In genomic region chr3:51708746-51709411, GRCm38 (mm10) we compare ENCODE assay signal across 8 mouse cellular contexts. TPM values are rescaled to one million over a fixed set of nuclear protein-coding genes. Genes with fewer than 3 reads are reported as not detected.
DNase-seq lines count a peak whose midpoint lies in the region; ATAC-seq and TF ChIP-seq lines count a peak whose summit lies in the region.

No protein-coding gene starts in this region.

- H3K9me3 ChIP-seq in forebrain, embryonic 12.5 days, result no peaks in the 10 kb centered on the region
- no peaks in the 10 kb centered on the region for H3K9me3 ChIP-seq in heart, embryonic 15.5 days (replicated peaks)
- H3K9me3 ChIP-seq in liver, embryonic 15.5 days (replicated peaks), result no peaks in the 10 kb centered on the region
- H3K9me3 ChIP-seq in neural tube, embryonic 14.5 days (ENCODE audit: control insufficient read depth, low read length), result no peaks in the 10 kb centered on the region

- H3K4me3 ChIP-seq in bone marrow macrophage, adult 2 months (ENCODE audit: insufficient read depth, low read length), result peak overlapping the region; percentile 64
- no peak overlapping the region for H3K4me3 ChIP-seq in forebrain, embryonic 12.5 days (replicated peaks)
- H3K4me3 ChIP-seq in heart, embryonic 15.5 days, result peak overlapping the region; percentile 46
- peak overlapping the region; percentile 10; the same call in 1 of the 2 replicates for H3K4me3 ChIP-seq in liver, embryonic 15.5 days (replicated peaks)
- H3K4me3 ChIP-seq in neural tube, embryonic 14.5 days (ENCODE audit: low read depth, low read length), result no peak overlapping the region

- H3K27me3 ChIP-seq in forebrain, embryonic 12.5 days, result no peaks in the 10 kb centered on the region
- no peaks in the 10 kb centered on the region for H3K27me3 ChIP-seq in heart, embryonic 15.5 days
- no peaks in the 10 kb centered on the region for H3K27me3 ChIP-seq in liver, embryonic 15.5 days
- H3K27me3 ChIP-seq in neural tube, embryonic 14.5 days (ENCODE audit: control insufficient read depth, insufficient read depth, low read length), result no peaks in the 10 kb centered on the region

- peaks cover 26% of the 10 kb centered on the region for H3K4me1 ChIP-seq in bone marrow macrophage, adult 2 months (ENCODE audit: control insufficient read depth, insufficient read depth, low read length)
- H3K4me1 ChIP-seq in forebrain, embryonic 12.5 days, result peaks cover 19% of the 10 kb centered on the region
- H3K4me1 ChIP-seq in heart, embryonic 15.5 days (replicated peaks), result peaks cover 43% of the 10 kb centered on the region
- H3K4me1 ChIP-seq in liver, embryonic 15.5 days (replicated peaks), result peaks cover 41% of the 10 kb centered on the region
- peaks cover 7% of the 10 kb centered on the region; the same call in 1 of the 2 replicates for H3K4me1 ChIP-seq in neural tube, embryonic 14.5 days (ENCODE audit: control insufficient read depth, insufficient read depth, low read length)

- TF ChIP-seq CTCF in bone marrow macrophage, adult 2 months (IDR thresholded peaks at IDR 0.05; ENCODE audit: low read depth, low read length), result no peak

- H3K9ac ChIP-seq in forebrain, embryonic 12.5 days, result no peak overlapping the region
- H3K9ac ChIP-seq in heart, embryonic 15.5 days, result peak overlapping the region; percentile 46
- no peak overlapping the region for H3K9ac ChIP-seq in liver, embryonic 15.5 days
- H3K9ac ChIP-seq in neural tube, embryonic 14.5 days (replicated peaks; ENCODE audit: low read depth, low read length), result no peak overlapping the region

- WGBS in forebrain, embryonic 12.5 days, result 85% methylated on average over 21 of the region's 21 CpGs
- 17% methylated on average over 21 of the region's 21 CpGs for WGBS in heart, embryonic 15.5 days
- WGBS in liver, embryonic 15.5 days (ENCODE audit: insufficient replicate concordance), result 62% methylated on average over 21 of the region's 21 CpGs
- 63% methylated on average over 21 of the region's 21 CpGs for WGBS in neural tube, embryonic 14.5 days

- DNase-seq in B cell, adult 2 months, result peak; percentile 58 to 59
- peak; percentile 83 to 93 for DNase-seq in kidney, postnatal 36 days
- peak; percentile 65 for DNase-seq in thymus, postnatal 14 days

- no peak for TF ChIP-seq POLR2A in bone marrow macrophage, adult 2 months (IDR thresholded peaks at IDR 0.05; ENCODE audit: borderline replicate concordance, low read depth, low read length)

- no peak overlapping the region for H3K4me2 ChIP-seq in forebrain, embryonic 12.5 days
- peak overlapping the region; percentile 77 for H3K4me2 ChIP-seq in heart, embryonic 15.5 days
- H3K4me2 ChIP-seq in liver, embryonic 15.5 days, result peak overlapping the region; percentile 41
- no peak overlapping the region for H3K4me2 ChIP-seq in neural tube, embryonic 14.5 days (ENCODE audit: low read depth, low read length)

- no peaks in the 10 kb centered on the region for H3K36me3 ChIP-seq in forebrain, embryonic 12.5 days (replicated peaks)
- no peaks in the 10 kb centered on the region for H3K36me3 ChIP-seq in heart, embryonic 15.5 days
- H3K36me3 ChIP-seq in liver, embryonic 15.5 days (replicated peaks), result no peaks in the 10 kb centered on the region
- no peaks in the 10 kb centered on the region for H3K36me3 ChIP-seq in neural tube, embryonic 14.5 days (ENCODE audit: control insufficient read depth, insufficient read depth, low read length)

- ATAC-seq in forebrain, embryonic 12.5 days (ENCODE audit: low FRiP score), result peak; percentile 49
- peak; percentile 92 for ATAC-seq in heart, embryonic 15.5 days (replicated peaks; ENCODE audit: insufficient number of reproducible peaks, insufficient read depth, low FRiP score, low read depth)
- peak; percentile 61 for ATAC-seq in liver, embryonic 15.5 days (ENCODE audit: insufficient read depth)
- peak; percentile 64; the same call in 1 of the 2 replicates for ATAC-seq in neural tube, embryonic 14.5 days (ENCODE audit: low read depth)

- peak overlapping the region; percentile 99 for H3K27ac ChIP-seq in bone marrow macrophage, adult 2 months (ENCODE audit: insufficient read depth, low read depth, low read length)
- H3K27ac ChIP-seq in forebrain, embryonic 12.5 days, result peak overlapping the region; percentile 47; the same call in 1 of the 2 replicates
- H3K27ac ChIP-seq in heart, embryonic 15.5 days, result peak overlapping the region; percentile 99
- H3K27ac ChIP-seq in liver, embryonic 15.5 days (replicated peaks), result peak overlapping the region; percentile 67
- peak overlapping the region; percentile 39; the same call in 1 of the 2 replicates for H3K27ac ChIP-seq in neural tube, embryonic 14.5 days (ENCODE audit: low read depth, low read length)

RNA-seq across cellular contexts. Expression of gene Mgst2, which starts 48.7 kb away (rescaled TPM):
- polyA plus RNA-seq in bone marrow macrophage, adult 2 months (2012; ENCODE audit: insufficient read depth, insufficient read length, missing spikeins), result 2.4 and 3.8 TPM in 2 replicates
- 0.40 TPM in 1 of 2 replicates, not detected in the other for polyA plus RNA-seq in forebrain, embryonic 12.5 days (2016; fragmentation: Nextera tagmentation; extraction: Ambion mirVana)
- polyA plus RNA-seq in heart, embryonic 15.5 days (2015; fragmentation: Nextera tagmentation; extraction: Ambion mirVana), result 7.2 and 7.5 TPM in 2 replicates
- 20.8 and 24.4 TPM in 2 replicates for polyA plus RNA-seq in liver, embryonic 15.5 days (2015; fragmentation: Nextera tagmentation; extraction: Ambion mirVana)
- polyA plus RNA-seq in neural tube, embryonic 14.5 days (2014; fragmentation: Nextera tagmentation; extraction: Ambion mirVana), result 0.27 and 0.48 TPM in 2 replicates

Comparison
In these comparisons a context has a peak if more than half of its experiments do, and no peak if none do; other contexts are left out.
1. H3K27ac ChIP-seq: peak in every context shown above with its lines; median percentile 99 in bone marrow macrophage, adult 2 months; 99 in heart, embryonic 15.5 days; 67 in liver, embryonic 15.5 days; 47 in forebrain, embryonic 12.5 days; 39 in neural tube, embryonic 14.5 days.
2. H3K4me3 ChIP-seq: peak in bone marrow macrophage, adult 2 months (single experiment), heart, embryonic 15.5 days (single experiment) and liver, embryonic 15.5 days (single experiment); none in forebrain, embryonic 12.5 days (single experiment) and neural tube, embryonic 14.5 days (single experiment).
3. H3K4me2 ChIP-seq: peak in heart, embryonic 15.5 days (single experiment) and liver, embryonic 15.5 days (single experiment); none in forebrain, embryonic 12.5 days (single experiment) and neural tube, embryonic 14.5 days (single experiment).
4. Peak in every context shown above with its lines, with median percentiles within 50 percentile points of each other: DNase-seq and ATAC-seq.